In genomic region chr19:3946715-3947114, GRCm38 (mm10) we compare ENCODE assay signal across 8 mouse cellular contexts. TPM values are rescaled to one million over a fixed set of nuclear protein-coding genes. Genes with fewer than 3 reads are reported as not detected.
DNase-seq lines count a peak whose midpoint lies in the region; ATAC-seq and TF ChIP-seq lines count a peak whose summit lies in the region.

No protein-coding gene starts in this region.

- H3K4me2 ChIP-seq in kidney, embryonic 15.5 days: no peak overlapping the region
- no peak overlapping the region for H3K4me2 ChIP-seq in forebrain, embryonic 12.5 days
- H3K4me2 ChIP-seq in hindbrain, postnatal 0 days (ENCODE audit: low read depth, low read length): no peak overlapping the region
- H3K4me2 ChIP-seq in midbrain, embryonic 14.5 days (ENCODE audit: low read length): no peak overlapping the region

- H3K4me1 ChIP-seq in kidney, embryonic 15.5 days: peaks cover 21% of the 10 kb centered on the region
- peaks cover 4% of the 10 kb centered on the region; the same call in 1 of the 2 replicates for H3K4me1 ChIP-seq in forebrain, embryonic 12.5 days
- H3K4me1 ChIP-seq in hindbrain, postnatal 0 days (ENCODE audit: insufficient read depth, low read length): no peaks in the 10 kb centered on the region
- no peaks in the 10 kb centered on the region for H3K4me1 ChIP-seq in midbrain, embryonic 14.5 days (ENCODE audit: control insufficient read depth, insufficient read depth, low read length)

- H3K4me3 ChIP-seq in kidney, embryonic 15.5 days (replicated peaks): no peak overlapping the region
- H3K4me3 ChIP-seq in forebrain, embryonic 12.5 days (replicated peaks): no peak overlapping the region
- no peak overlapping the region for H3K4me3 ChIP-seq in hindbrain, postnatal 0 days (ENCODE audit: low read length)
- H3K4me3 ChIP-seq in midbrain, embryonic 14.5 days (replicated peaks; ENCODE audit: low read depth, low read length): no peak overlapping the region

- H3K9ac ChIP-seq in kidney, embryonic 15.5 days: no peak overlapping the region
- no peak overlapping the region for H3K9ac ChIP-seq in forebrain, embryonic 12.5 days
- no peak overlapping the region for H3K9ac ChIP-seq in hindbrain, postnatal 0 days (replicated peaks; ENCODE audit: low read length)
- H3K9ac ChIP-seq in midbrain, embryonic 14.5 days (replicated peaks; ENCODE audit: low read length): no peak overlapping the region

- intact Hi-C loops in left cerebral cortex, postnatal 25 days (cut with DNase I): loop anchor here (1.0 to 5.0 kb wide), 3 partner anchors 34 to 286 kb away; partner anchors contain the start of gene Pold4

- peak; percentile 98 for TF ChIP-seq CTCF in hindbrain, postnatal 0 days (IDR thresholded peaks at IDR 0.05; ENCODE audit: low read depth)

- H3K27ac ChIP-seq in kidney, embryonic 15.5 days: no peak overlapping the region
- H3K27ac ChIP-seq in forebrain, embryonic 12.5 days: no peak overlapping the region
- H3K27ac ChIP-seq in hindbrain, postnatal 0 days: no peak overlapping the region
- H3K27ac ChIP-seq in midbrain, embryonic 14.5 days (replicated peaks; ENCODE audit: low read depth, low read length): no peak overlapping the region

- DNase-seq in kidney, adult 11 months: peak; percentile 72
- DNase-seq in brain, adult 2 months (ENCODE audit: low read depth, low spot score): peak; percentile 77
- peak; percentile 79 for DNase-seq in hindbrain, postnatal 0 days (ENCODE audit: low spot score)
- peak; percentile 67 to 73 for DNase-seq in left cerebral cortex, postnatal 25 days (ENCODE audit: low spot score in 2 of 2)
- DNase-seq in midbrain, embryonic 14.5 days: peak; percentile 85
- peak; percentile 39 to 65 for DNase-seq in spleen, adult 18-20 months

- H3K27me3 ChIP-seq in kidney, embryonic 15.5 days: no peaks in the 10 kb centered on the region
- peaks cover 14% of the 10 kb centered on the region for H3K27me3 ChIP-seq in forebrain, embryonic 12.5 days
- no peaks in the 10 kb centered on the region for H3K27me3 ChIP-seq in hindbrain, postnatal 0 days (ENCODE audit: insufficient read depth, low read length)
- no peaks in the 10 kb centered on the region for H3K27me3 ChIP-seq in midbrain, embryonic 14.5 days (ENCODE audit: control insufficient read depth, insufficient read depth, low read length)

- no peaks in the 10 kb centered on the region for H3K9me3 ChIP-seq in kidney, embryonic 15.5 days (replicated peaks)
- no peaks in the 10 kb centered on the region for H3K9me3 ChIP-seq in forebrain, embryonic 12.5 days
- no peaks in the 10 kb centered on the region for H3K9me3 ChIP-seq in hindbrain, postnatal 0 days (ENCODE audit: low read length)
- H3K9me3 ChIP-seq in midbrain, embryonic 14.5 days (ENCODE audit: control insufficient read depth, low read length): no peaks in the 10 kb centered on the region

- no peak for ATAC-seq in kidney, embryonic 15.5 days (replicated peaks; ENCODE audit: low FRiP score)
- peak; percentile 76 for ATAC-seq in forebrain, embryonic 12.5 days (ENCODE audit: low FRiP score)
- peak; percentile 86 for ATAC-seq in hindbrain, postnatal 0 days
- ATAC-seq in midbrain, embryonic 14.5 days (ENCODE audit: low FRiP score, low TSS enrichment): peak; percentile 50; the same call in 1 of the 2 replicates

- H3K36me3 ChIP-seq in kidney, embryonic 15.5 days: no peaks in the 10 kb centered on the region
- no peaks in the 10 kb centered on the region for H3K36me3 ChIP-seq in forebrain, embryonic 12.5 days (replicated peaks)
- H3K36me3 ChIP-seq in hindbrain, postnatal 0 days (ENCODE audit: insufficient read depth, low read length): no peaks in the 10 kb centered on the region
- no peaks in the 10 kb centered on the region for H3K36me3 ChIP-seq in midbrain, embryonic 14.5 days (ENCODE audit: control insufficient read depth, insufficient read depth, low read length)

- 21% methylated on average over 2 of the region's 2 CpGs for WGBS in kidney, embryonic 15.5 days
- 14% methylated on average over 2 of the region's 2 CpGs for WGBS in forebrain, embryonic 12.5 days
- WGBS in hindbrain, postnatal 0 days: 18% methylated on average over 2 of the region's 2 CpGs
- 18% methylated on average over 2 of the region's 2 CpGs for WGBS in midbrain, embryonic 14.5 days

RNA-seq across cellular contexts. Expression of gene Unc93b1, which starts 11.7 kb away (rescaled TPM):
- 18.3 and 21.2 TPM in 2 replicates for polyA plus RNA-seq in kidney, embryonic 15.5 days (2015; fragmentation: Nextera tagmentation; extraction: Ambion mirVana)
- polyA plus RNA-seq in forebrain, embryonic 12.5 days (2016; fragmentation: Nextera tagmentation; extraction: Ambion mirVana): 4.8 TPM in 2 replicates
- total RNA-seq in hindbrain, postnatal 0 days (2014; rRNA removed): 12.8 and 19.9 TPM in 2 replicates
- polyA plus RNA-seq in hindbrain, postnatal 0 days (2015; fragmentation: Nextera tagmentation; extraction: Ambion mirVana): 15.3 and 16.3 TPM in 2 replicates
- 10 to 100 TPM; 14.1 to 16.1 TPM for total RNA-seq in left cerebral cortex, postnatal 25 days (2021)
- polyA plus RNA-seq in midbrain, embryonic 14.5 days (2014; fragmentation: Nextera tagmentation; extraction: Ambion mirVana): 3.7 and 13.4 TPM in 2 replicates

RNA-seq across cellular contexts. Expression of gene Aldh3b3, which starts 11.7 kb away (rescaled TPM):
- polyA plus RNA-seq in kidney, embryonic 15.5 days (2015; fragmentation: Nextera tagmentation; extraction: Ambion mirVana): 0.06 TPM in 1 of 2 replicates, not detected in the other
- not detected in 2 replicates for polyA plus RNA-seq in forebrain, embryonic 12.5 days (2016; fragmentation: Nextera tagmentation; extraction: Ambion mirVana)
- total RNA-seq in hindbrain, postnatal 0 days (2014; rRNA removed): not detected in 2 replicates
- not detected in 2 replicates for polyA plus RNA-seq in hindbrain, postnatal 0 days (2015; fragmentation: Nextera tagmentation; extraction: Ambion mirVana)
- under 1 TPM in 1 of 2 experiments, not detected in 1; 0.11 TPM for total RNA-seq in left cerebral cortex, postnatal 25 days (2021)
- polyA plus RNA-seq in midbrain, embryonic 14.5 days (2014; fragmentation: Nextera tagmentation; extraction: Ambion mirVana): not detected in 2 replicates

RNA-seq across cellular contexts. Expression of gene Aldh3b1, which starts 17.1 kb away (rescaled TPM):
- polyA plus RNA-seq in kidney, embryonic 15.5 days (2015; fragmentation: Nextera tagmentation; extraction: Ambion mirVana): 2.9 and 4.1 TPM in 2 replicates
- polyA plus RNA-seq in forebrain, embryonic 12.5 days (2016; fragmentation: Nextera tagmentation; extraction: Ambion mirVana): 0.64 and 0.69 TPM in 2 replicates
- 2.2 and 3.0 TPM in 2 replicates for total RNA-seq in hindbrain, postnatal 0 days (2014; rRNA removed)
- 3.5 and 4.3 TPM in 2 replicates for polyA plus RNA-seq in hindbrain, postnatal 0 days (2015; fragmentation: Nextera tagmentation; extraction: Ambion mirVana)
- 1 to 10 TPM; 2.2 to 2.4 TPM for total RNA-seq in left cerebral cortex, postnatal 25 days (2021)
- polyA plus RNA-seq in midbrain, embryonic 14.5 days (2014; fragmentation: Nextera tagmentation; extraction: Ambion mirVana): 0.84 and 1.1 TPM in 2 replicates

RNA-seq across cellular contexts. Expression of gene Aldh3b2, which starts 25.4 kb away (rescaled TPM):
- 1.7 and 1.8 TPM in 2 replicates for polyA plus RNA-seq in kidney, embryonic 15.5 days (2015; fragmentation: Nextera tagmentation; extraction: Ambion mirVana)
- polyA plus RNA-seq in forebrain, embryonic 12.5 days (2016; fragmentation: Nextera tagmentation; extraction: Ambion mirVana): 0.26 and 0.70 TPM in 2 replicates
- 0.32 and 1.1 TPM in 2 replicates for total RNA-seq in hindbrain, postnatal 0 days (2014; rRNA removed)
- polyA plus RNA-seq in hindbrain, postnatal 0 days (2015; fragmentation: Nextera tagmentation; extraction: Ambion mirVana): 0.95 and 1.4 TPM in 2 replicates
- 1 to 10 TPM; 1.7 to 2.1 TPM for total RNA-seq in left cerebral cortex, postnatal 25 days (2021)
- polyA plus RNA-seq in midbrain, embryonic 14.5 days (2014; fragmentation: Nextera tagmentation; extraction: Ambion mirVana): 0.16 and 0.32 TPM in 2 replicates

RNA-seq across cellular contexts. Expression of gene Ndufs8, which starts 34.1 kb away (rescaled TPM):
- polyA plus RNA-seq in kidney, embryonic 15.5 days (2015; fragmentation: Nextera tagmentation; extraction: Ambion mirVana): 344 and 353 TPM in 2 replicates
- 166 and 168 TPM in 2 replicates for polyA plus RNA-seq in forebrain, embryonic 12.5 days (2016; fragmentation: Nextera tagmentation; extraction: Ambion mirVana)
- 212 and 221 TPM in 2 replicates for total RNA-seq in hindbrain, postnatal 0 days (2014; rRNA removed)
- polyA plus RNA-seq in hindbrain, postnatal 0 days (2015; fragmentation: Nextera tagmentation; extraction: Ambion mirVana): 366 and 367 TPM in 2 replicates
- total RNA-seq in left cerebral cortex, postnatal 25 days (2021): 100 to 1,000 TPM; 124 to 137 TPM
- polyA plus RNA-seq in midbrain, embryonic 14.5 days (2014; fragmentation: Nextera tagmentation; extraction: Ambion mirVana): 261 and 304 TPM in 2 replicates
